Mouse (Mus musculus) left cerebral cortex, adult 9 months (tissue): ENCODE measurements around the gene Srsf9.

Experiments used
- DNase-seq, 2 experiments: peaks; one replicate each; pipeline ENCODE4 v3.0.0; 2022; ENCODE audit warnings: low spot score in 2 of 2

The Srsf9 gene

DNA sequence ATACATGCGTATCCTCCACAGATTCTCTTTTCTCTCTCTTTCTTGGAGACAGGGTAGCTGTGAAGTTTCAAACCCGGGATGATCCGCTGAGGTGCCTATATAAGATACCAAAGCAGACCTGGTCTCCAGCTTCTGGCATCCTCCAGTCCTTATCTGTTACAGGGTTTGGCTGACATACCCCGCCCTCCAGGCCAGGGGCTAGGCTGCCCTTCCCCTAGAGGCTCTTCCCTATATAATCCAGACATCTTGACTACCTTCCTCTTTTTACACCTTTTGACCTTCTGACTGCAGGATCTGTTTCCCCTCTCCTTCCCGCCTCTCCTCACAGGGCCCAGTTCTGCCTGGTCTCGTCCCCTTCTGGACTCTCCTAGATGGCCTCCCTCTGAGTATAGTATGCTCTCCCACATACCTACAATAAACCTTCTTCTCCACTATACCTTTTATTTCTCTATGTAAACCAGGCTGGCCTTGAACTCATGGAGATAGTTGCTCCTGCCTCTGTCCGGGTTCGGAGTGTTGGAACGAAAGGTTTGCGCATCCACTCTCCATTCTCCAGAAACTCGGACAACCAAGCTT, 633 bp upstream of the Srsf9 start:
- DNase-seq: no peak

DNA sequence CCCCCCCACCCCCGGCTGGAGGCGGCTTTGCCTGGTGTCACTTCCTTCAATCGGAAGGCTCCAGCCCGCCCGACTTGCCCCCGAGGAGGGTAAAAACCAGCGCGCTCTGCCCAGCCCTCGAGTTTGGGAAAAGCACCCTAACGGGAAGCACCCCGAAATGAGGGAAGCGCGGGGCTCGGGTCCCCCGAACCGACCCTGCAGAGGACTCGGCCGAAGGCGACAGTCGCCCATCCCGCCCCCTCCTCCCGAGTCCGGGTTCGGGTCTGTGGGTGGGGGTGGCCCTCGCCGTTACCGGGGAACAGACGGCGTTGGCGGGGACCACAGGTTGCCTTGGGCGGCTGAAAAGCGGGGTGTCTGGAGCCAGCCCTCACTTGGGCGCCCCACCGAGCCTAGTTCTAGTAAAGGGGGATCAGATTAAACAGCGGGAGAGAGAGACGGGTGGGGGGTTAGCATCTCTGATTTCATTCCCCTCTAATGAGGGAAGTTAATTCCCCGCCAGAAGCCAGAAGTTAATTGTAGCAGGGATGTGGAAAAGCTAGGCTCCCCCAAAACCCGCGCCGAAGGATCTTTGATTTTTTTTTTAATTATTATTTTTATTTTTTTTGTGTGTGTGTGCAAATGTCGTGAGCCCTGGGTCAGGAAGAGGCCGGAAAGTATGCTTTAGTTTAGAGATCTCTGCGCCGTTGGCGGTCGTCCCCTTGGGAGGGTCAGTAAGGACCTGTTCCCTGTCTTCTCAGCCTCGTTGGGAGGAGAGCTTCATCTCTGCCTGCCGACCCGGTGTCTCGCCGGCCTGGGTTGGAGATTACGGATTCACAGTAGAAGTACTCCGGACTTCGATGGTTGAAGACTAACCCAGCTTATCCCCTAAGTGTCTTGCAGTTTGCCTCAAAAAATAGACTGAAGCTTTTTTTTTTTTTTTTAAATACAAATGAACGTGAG, 902 bp downstream of the Srsf9 start:
- no peak for DNase-seq

DNA sequence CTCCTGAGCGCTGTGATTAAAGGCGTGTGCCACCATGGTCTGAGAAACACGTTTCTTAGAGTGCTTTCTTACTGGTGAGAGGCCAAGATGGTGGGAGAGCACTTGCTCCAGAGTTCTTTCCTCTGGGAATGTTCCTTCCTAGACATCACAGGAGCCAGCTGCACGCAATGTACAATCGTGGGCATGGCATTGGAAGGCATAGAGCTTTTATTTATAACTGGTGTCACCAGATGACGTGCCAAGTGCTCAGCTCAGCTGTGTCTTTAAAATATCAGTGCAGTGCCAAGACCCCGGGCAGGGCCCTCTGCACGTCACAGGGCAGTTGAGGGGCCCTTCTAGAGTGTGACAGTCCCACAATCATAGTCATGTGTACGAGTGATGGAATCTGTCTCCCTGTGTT, 4.0 kb downstream of the Srsf9 start:
- DNase-seq: no peak

DNA sequence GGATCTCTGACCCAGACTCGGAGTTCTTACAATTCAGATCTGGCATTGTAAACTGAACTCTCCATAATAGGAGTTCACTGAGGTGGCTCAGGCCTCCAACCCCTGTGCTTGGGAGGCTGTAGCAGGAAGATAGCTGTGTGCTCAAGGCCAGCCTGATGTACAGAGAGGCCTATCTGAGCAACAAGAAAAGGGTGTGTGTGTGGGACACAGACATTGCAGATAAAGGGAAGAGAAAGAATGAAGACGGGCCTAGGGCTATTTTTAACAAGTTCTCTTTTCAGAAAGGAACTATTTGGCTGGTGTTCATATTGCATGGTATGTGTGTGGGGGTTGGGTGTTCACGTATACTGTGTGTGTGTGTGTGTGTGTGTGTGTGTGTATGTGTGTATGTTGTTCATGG, 6.6 kb downstream of the Srsf9 start:
- DNase-seq: no peak

DNA sequence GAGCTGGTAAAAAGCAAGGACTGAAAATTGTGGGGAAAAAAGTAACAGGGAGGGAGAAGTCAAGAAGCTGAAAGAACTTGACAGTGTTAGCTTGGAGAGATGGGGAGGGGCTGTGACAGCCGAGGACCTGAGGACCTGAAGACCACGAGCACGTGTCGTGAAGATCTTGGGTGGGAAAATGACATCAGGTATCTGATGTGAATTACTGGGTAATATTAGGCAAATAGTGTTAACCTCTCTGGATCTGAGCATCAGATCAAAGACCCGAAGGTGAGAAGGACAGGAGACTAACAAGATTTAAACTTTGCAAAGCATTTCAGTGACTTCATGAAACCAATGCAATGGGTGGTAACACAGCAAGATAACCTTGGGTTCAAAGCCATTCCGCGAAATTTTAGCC, 13.0 kb downstream of the Srsf9 start:
- DNase-seq: no peak

DNA sequence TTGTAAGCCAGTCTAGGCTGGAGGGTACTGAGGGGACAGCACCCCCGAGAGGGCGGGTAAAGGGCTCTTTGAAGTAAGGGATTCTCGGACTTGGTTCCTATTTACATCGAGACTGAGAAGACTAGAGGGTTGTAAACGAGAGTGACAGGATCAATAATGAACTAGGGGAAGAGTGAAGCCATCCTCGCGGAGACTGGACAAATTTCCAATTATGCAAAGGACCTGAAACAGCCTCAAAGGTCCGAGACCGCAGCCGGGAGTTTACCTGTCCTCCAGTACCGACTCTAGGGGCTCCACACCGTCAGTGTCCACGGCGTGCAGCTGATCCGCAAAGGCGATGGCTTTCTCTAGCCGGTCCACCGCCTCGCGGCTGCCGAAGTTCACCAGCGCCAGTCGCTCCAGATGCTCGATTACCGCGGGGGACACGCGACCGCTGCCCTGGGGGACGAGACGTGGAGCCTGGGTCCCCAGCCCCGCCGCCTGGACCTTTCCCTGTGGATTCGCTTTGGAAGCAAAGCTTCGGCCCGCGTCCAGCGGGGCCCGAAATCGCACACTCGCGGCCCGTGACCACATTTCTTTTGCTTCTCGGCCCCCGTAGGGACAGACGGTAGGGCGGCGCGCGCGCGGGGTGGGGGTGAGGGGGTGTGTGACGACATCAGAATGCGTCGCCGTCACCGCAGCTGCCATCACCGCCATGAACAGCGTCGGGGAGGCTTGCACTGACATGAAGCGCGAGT, 13.8 kb downstream of the Srsf9 start, which contains the start of the genes Gatc and Triap1:
Gene Gatc, minus strand, starts transcription at position 602 of the 737 bp plus-strand sequence.
Gene Triap1, plus strand, starts transcription at position 649 of the 737 bp plus-strand sequence.
- DNase-seq: peak; percentile 59 to 87

DNA sequence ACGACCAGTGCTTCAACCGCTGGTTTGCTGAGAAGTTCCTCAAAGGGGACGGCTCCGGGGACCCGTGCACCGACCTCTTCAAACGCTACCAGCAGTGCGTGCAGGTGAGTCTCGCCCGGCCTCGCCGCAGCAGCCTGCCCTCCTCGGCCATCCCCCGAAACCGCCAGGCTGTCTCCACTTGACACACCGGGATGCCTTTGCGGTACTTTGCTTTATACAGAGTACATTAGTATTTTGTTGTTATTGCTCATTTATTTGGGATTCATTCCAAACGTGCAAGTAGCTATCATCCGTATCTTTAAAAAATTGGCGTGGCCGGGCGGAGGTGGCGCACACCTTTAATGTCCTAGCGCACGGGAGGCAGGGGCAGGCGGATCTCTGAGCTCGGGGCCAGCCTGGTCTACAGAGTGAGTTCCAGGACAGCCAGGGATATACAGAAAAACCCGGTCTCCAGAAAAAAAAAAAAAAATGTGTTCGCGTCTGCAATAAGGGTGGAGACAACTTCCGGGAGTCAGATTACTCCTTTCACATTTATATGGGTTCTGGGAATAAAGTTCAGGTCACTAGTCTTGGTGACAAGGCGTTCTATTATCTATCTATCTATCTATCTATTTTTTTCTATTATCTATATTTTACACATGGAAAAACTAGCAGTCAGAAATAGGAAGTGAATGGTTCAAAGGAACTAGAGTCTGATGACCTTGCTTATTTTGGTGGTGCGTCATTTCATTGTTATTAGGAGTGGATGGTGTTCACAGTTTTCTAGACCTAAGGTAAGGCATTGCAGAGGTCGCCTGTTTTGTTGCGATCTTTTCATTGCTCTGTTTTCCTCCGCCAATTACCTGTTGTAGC, 14.6 kb downstream of the Srsf9 start:
- DNase-seq: no peak

DNA sequence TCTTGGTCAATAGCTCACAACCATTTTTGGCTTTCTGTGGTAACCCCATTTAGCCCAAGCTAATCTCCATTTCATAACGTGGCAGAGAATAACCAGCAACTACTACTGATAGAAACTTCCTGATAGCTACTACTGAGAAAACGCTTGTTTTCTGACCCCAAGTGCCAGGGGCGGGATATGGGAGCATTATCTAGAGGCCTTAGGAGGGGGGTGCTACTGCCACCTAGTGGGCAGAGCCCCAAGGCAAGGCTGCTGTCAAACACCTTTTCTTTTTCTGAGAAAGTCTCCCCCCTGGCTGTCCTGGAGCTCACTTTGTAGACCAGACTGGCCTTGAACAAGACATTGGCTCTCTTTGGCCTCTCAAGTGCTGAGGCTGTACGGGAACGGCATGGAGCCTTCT, 20.6 kb downstream of the Srsf9 start:
- DNase-seq: peak in 1 of 2 experiments; percentile 82

DNA sequence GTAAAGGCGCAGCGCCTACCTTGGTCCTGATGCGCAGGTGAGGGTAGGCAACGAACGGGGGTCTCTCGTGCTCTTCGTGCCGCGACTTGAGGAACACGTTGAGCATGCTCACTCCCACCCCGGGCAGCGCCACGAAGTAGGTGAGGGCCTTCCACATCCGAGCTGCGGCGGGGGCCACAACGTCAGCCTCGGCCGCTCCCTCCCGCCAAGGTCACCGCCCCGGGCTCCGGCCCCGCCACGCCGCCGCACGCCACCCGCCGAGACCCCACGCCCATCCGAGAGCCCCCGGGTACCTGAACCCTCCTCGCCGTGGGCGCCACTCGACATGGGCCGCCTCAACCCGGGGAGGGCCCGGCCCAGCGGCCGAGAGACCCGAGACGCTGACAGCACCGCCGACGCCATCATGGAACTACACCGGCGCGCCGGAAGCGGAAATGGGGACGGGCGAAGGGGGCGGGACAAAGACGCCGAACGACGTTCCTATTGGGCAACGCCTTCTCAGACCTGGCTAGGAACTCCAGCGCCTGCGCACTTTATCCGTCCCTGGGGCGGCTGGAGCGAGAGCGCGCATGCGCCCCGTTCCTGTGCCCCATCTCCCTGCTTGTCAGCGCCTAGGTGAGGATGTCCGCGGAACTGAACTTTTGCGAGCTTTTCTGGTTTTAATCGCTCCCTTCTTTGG, 21.7 kb downstream of the Srsf9 start, which contains the start of gene Cox6a1:
Gene Cox6a1, minus strand, starts transcription at position 436 of the 679 bp plus-strand sequence.
- peak; percentile 95 to 99 for DNase-seq

DNA sequence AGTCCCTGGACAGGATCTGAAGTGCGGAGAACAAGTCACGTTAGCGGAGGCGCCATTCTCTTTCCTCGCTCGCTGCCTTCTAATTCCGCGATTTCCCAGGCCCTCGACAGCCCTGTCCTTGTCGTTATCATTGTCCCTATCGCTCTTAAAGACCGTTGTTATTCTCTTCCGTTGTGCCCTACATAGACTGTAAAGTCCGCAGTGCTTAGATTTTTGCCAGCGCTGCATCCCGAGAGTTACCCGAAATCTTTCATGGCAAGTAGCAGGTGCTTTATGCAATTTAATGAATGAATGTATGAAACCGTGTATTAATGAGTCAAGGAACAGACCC, 22.2 kb downstream of the Srsf9 start:
- DNase-seq: no peak

DNA sequence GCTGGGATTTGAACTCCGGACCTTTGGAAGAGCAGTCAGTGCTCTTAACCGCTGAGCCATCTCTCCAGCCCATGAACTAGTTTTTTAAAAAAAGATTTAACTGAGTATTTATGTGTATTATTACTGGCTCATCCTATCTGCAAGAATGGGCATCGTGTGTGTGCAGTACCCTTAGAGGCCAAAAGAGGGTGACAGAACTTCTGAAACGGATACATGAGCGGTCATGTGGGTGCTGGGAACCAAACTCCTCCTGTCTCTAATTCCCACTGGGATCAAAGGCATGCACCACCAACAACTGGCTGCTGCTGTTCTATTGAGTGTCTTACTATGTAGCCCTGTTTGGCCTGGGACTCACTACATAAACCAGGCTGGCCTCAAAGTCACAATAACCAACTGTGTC, 24.4 kb downstream of the Srsf9 start:
- DNase-seq: no peak

DNA sequence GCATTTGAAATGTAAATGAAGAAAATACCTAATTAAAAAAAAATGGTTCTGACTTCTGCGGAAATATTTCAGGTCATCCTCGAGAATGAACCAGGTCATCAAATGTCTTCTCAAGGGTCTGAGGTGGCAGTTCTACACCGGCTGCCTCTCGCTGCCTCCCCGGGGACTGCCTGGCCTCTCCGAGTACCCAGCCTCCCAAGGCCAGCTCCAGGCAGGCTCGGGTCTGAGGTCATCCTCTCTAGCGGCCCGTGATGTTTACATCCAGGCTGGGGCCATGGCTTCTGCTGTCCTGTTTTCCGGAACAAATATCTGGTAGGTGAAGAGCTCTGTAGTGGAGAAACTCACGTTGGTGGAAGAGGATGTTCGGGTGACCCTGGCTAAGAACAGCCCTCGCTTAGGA, 28.1 kb downstream of the Srsf9 start:
- DNase-seq: no peak

DNA sequence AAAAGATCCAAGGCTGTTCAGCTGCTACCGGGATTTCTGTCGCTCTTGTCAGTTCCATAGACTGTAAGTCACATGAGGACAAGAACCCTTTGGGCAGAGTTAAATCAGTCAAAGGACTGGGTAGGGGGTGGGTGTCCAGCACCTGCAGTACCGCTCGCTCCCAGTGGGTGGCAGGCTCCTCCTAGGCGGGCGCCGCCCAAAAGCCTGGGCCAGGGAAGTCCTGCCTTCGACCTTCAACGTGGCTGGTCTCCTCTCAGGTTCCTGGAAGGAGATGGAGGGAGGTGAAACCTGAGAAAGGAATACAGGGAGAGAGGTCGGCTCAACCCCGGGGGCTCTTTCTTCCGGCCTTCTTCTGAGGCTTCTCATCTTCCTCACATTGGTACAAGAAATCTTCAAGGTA, 31.9 kb downstream of the Srsf9 start:
- peak in 1 of 2 experiments; percentile 81 for DNase-seq

DNA sequence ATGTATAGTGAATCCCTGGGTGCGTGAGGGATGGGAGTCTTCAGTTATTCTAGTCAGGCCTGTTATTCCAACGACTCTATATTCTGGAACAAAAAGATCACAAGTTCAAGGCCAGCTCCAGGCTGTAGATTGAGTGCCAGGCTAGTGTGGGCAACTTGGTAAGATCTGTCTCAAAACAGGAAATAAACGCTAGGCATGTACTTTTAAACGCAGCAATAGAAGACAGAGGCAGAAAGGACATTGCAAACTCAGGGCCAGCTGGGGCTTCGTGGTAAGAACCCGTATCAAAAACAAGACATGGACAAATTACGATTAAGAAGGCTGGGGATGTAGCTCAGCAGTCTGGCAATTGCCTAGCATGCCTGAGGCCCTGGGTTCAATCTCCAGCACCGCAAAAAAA, 32.5 kb downstream of the Srsf9 start:
- no peak for DNase-seq

DNA sequence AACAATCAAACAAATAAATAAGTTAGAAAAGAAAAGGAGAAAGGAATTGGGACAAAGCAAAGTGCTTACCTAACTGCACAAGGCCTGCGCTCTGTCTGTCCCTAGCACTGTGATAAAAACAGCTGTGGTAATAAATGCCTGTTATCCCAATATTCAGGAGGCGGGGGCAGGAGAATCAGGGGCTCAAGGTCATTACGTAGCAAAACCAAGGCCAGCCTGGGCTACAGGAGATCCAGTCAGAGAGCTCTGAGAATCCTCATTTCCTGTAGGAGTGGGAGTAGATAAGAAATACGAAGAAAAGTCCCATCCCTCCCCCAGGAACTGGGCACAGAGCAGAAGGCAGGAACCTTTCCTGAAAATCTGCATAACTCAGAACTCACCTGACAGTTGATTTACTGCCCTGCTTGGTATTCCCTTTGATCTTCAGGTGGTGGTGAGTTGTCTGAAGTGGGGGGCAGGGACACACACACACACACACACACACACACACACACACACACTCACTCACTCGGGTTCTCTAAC, 32.9 kb downstream of the Srsf9 start:
- DNase-seq: no peak

DNA sequence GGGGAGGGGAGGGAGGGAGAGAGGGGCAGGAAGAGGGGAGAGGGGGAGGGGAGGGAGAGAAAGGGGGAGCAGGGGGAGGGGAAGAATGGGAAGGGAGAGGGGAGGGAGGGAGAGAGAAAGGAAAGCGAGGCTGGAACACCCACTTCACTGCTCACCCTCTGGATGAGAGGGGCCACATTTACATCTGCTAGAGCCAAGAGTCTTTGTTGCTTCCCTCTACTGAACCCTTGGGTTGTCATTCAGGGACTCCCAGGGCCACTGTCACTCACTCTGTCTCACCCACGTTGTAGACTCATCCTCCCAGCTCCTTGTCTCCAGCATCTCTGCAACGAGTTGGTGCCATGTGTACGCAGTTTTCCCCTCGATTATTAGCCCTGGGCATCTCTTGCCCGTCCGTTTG, 35.2 kb downstream of the Srsf9 start:
- DNase-seq: no peak

DNA sequence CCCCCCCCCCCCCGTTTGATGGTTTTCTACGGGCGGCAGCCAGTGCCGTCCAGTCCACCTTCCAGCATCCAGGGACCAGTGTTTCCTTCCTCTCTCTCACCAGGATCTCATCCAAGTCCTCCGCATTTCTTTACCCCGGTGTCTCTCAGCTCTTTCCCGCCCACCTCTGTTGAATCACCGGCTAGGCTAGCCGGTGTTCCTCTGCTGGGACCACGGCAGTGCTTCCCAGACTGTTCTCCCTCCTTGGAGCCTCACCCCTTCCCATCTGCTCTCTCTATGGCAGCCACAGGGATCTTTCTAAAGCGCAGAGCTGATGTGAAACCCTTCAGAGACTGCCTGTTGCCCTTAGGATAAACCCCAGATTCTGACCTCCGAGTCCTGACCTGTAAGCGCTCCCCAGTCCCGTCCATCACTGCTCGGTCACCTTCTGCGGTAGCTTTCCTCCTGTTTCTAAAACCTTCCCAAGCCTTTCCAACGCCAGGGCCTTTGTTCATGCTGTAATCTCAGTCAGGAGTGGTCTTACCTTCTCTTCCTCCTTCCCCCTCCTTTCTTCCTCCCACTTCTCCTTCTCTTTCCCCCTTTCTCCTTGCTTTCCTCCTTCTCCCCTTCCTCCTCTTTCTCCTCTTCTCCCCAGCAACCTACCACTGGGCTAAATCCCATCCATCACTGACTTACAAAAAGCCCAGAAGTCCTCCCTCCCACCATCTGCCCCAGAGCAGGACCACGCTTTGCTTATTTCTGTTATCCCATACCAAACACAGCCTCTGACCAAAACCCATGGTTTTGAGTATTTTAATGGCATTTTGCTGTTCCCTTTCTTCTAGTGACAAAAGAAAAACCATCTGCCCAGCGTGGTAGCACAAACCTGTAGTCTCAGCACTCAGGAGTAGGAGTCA, 36.1 kb downstream of the Srsf9 start:
- peak; percentile 59 to 81 for DNase-seq

DNA sequence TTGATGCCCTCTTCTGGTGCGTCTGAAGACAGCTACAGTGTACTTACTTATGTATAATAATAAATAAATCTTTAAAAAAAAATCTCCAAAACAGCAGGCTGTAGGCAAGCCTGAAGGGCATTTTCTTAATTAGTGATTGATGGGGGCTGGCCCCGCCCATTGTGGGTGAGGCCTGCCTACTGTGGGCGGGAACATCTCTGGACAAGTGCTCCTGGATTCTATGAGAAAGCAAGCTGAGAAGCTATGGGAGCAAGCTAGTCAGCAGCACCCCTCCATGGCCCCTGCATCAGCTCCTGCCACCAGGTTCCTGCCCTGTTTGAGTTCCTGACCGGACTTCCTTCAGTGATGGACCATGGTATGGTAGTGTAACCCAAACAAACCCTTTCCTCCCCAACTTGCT, 37.8 kb downstream of the Srsf9 start:
- DNase-seq: no peak

DNA sequence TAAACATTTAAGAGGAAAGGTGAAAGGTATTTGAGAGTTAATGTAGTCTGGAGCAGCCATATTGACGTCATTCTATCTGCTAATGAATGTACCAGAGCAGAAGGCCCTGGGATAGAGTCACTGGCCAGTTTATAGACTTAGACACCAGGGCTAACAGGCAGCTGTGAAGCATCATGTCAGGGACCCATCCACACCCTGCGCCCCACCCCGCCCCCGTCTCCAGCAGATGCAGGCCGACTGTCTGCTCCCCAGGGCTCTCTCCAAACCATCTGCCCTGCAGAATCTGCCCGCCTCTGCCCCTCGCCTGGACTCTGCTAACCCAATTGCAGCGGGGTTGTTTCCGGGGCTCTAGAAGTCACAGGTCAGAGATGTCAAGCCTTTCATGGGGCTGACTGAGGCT, 44.8 kb downstream of the Srsf9 start:
- no peak for DNase-seq
